Comparison of ENCODE assay signal across 25 mouse cellular contexts in genomic region chr1:62483059-62483458, GRCm38 (mm10).
DNase-seq lines count a peak whose midpoint lies in the region; ATAC-seq and TF ChIP-seq lines count a peak whose summit lies in the region.
"Had no signal": no experiment of that assay in that cellular context is flagged by ENCODE, and none has a peak within 500 bp of the region (broad histone marks: within the 10 kb centered on the region; RNA-seq: fewer than 3 reads in every experiment).

No protein-coding gene starts in this region.

- no peak for TF ChIP-seq CTCF in midbrain, postnatal 0 days (IDR thresholded peaks at IDR 0.05)

- WGBS in midbrain, postnatal 0 days = 93% methylated on average over 2 of the region's 2 CpGs

- H3K9me3 ChIP-seq in midbrain, postnatal 0 days (ENCODE audit: low read length) = no peaks in the 10 kb centered on the region
- H3K9me3 ChIP-seq: embryonic facial prominence, embryonic 10.5 days; hindbrain, embryonic 12.5 days; limb, embryonic 13.5 days; midbrain, embryonic 10.5 days had no signal

- DNase-seq in lung, postnatal 36 days = peak; percentile 24
- DNase-seq in lung, postnatal 10 days = no peak
- peak; percentile 13 for DNase-seq in monocyte, adult 2 months (ENCODE audit: low read depth in 1 of 2, low spot score in 2 of 2)
- DNase-seq in frontal cortex, adult 2 months (ENCODE audit: extremely low spot score in 1 of 2, low spot score in 1 of 2) = no peak
- no peak for DNase-seq in midbrain, postnatal 0 days (ENCODE audit: low spot score)
- DNase-seq in ovary, postnatal 10 days (ENCODE audit: low spot score) = no peak
- DNase-seq: adrenal gland, postnatal 36 days; cerebellum, adult 11 months; cerebellum, adult 9-11 months; gastrocnemius, postnatal 25 days; heart, postnatal 14 days; kidney, postnatal 36 days; right cerebral cortex, postnatal 25 days; thymus, postnatal 14 days had no signal

- H3K27me3 ChIP-seq in midbrain, postnatal 0 days (ENCODE audit: insufficient read depth, low read length) = no peaks in the 10 kb centered on the region
- H3K27me3 ChIP-seq: heart, embryonic 13.5 days; hindbrain, embryonic 12.5 days; limb, embryonic 13.5 days had no signal

- no peak overlapping the region for H3K4me3 ChIP-seq in midbrain, postnatal 0 days (ENCODE audit: low read depth, low read length)
- H3K4me3 ChIP-seq: embryonic facial prominence, embryonic 10.5 days; heart, adult 2 months; heart, embryonic 13.5 days; hindbrain, embryonic 12.5 days; limb, embryonic 13.5 days; midbrain, embryonic 10.5 days had no signal

- H3K4me1 ChIP-seq in midbrain, postnatal 0 days (ENCODE audit: insufficient read depth, low read length) = no peaks in the 10 kb centered on the region
- H3K4me1 ChIP-seq: hindbrain, embryonic 12.5 days; limb, embryonic 13.5 days; midbrain, embryonic 10.5 days had no signal

- no peak overlapping the region for H3K9ac ChIP-seq in midbrain, postnatal 0 days (replicated peaks; ENCODE audit: low read length, poor library complexity, severe bottlenecking)
- H3K9ac ChIP-seq: heart, embryonic 13.5 days; hindbrain, embryonic 12.5 days; limb, embryonic 13.5 days; liver, embryonic 14.5 days had no signal

- H3K27ac ChIP-seq in midbrain, postnatal 0 days (ENCODE audit: low read depth, low read length) = no peak overlapping the region
- H3K27ac ChIP-seq: embryonic facial prominence, embryonic 10.5 days; heart, adult 2 months; heart, embryonic 13.5 days; hindbrain, embryonic 12.5 days; limb, embryonic 13.5 days; liver, embryonic 14.5 days; midbrain, embryonic 10.5 days had no signal

- no peak overlapping the region for H3K4me2 ChIP-seq in midbrain, postnatal 0 days (ENCODE audit: low read depth, low read length, poor library complexity, severe bottlenecking)
- H3K4me2 ChIP-seq: heart, embryonic 13.5 days; hindbrain, embryonic 12.5 days; limb, embryonic 13.5 days had no signal

- H3K36me3 ChIP-seq in midbrain, postnatal 0 days (ENCODE audit: insufficient read depth, low read length) = no peaks in the 10 kb centered on the region
- H3K36me3 ChIP-seq: embryonic facial prominence, embryonic 10.5 days; heart, embryonic 13.5 days; hindbrain, embryonic 12.5 days; limb, embryonic 13.5 days; midbrain, embryonic 10.5 days had no signal

- ATAC-seq in granulocyte monocyte progenitor cell, adult 5-6 weeks (replicated peaks; ENCODE audit: poor library complexity, severe bottlenecking) = peak; percentile 100
- ATAC-seq in midbrain, postnatal 0 days (ENCODE audit: low FRiP score) = no peak
- ATAC-seq: forebrain, embryonic 16.5 days; intestine, postnatal 0 days; midbrain, embryonic 16.5 days had no signal

Comparison
In these comparisons a context has a peak if more than half of its experiments do, and no peak if none do; other contexts are left out.
1. DNase-seq: peak in lung, postnatal 36 days (single experiment) and monocyte, adult 2 months (2 of 2); none in lung, postnatal 10 days (single experiment), frontal cortex, adult 2 months (0 of 2), midbrain, postnatal 0 days (single experiment) and ovary, postnatal 10 days (single experiment).